ENCODE assay signal across 22 mouse cellular contexts in genomic region chr1:92400556-92400955, GRCm38 (mm10).
DNase-seq lines count a peak whose midpoint lies in the region; ATAC-seq lines count a peak whose summit lies in the region.
"Had no signal": no experiment of that assay in that cellular context is flagged by ENCODE, and none has a peak within 500 bp of the region (broad histone marks: within the 10 kb centered on the region; RNA-seq: fewer than 3 reads in every experiment).

No protein-coding gene starts in this region.

- no peaks in the 10 kb centered on the region for H3K9me3 ChIP-seq in midbrain, embryonic 11.5 days (ENCODE audit: control insufficient read depth, low read length)
- H3K9me3 ChIP-seq in midbrain, embryonic 15.5 days, result no peaks in the 10 kb centered on the region
- H3K9me3 ChIP-seq: embryonic facial prominence, embryonic 10.5 days; embryonic facial prominence, embryonic 12.5 days; forebrain, embryonic 13.5 days; forebrain, embryonic 15.5 days; G1E had no signal

- no peak overlapping the region for H3K4me3 ChIP-seq in midbrain, embryonic 11.5 days (ENCODE audit: low read depth, low read length)
- no peak overlapping the region for H3K4me3 ChIP-seq in midbrain, embryonic 15.5 days
- H3K4me3 ChIP-seq: embryonic facial prominence, embryonic 10.5 days; embryonic facial prominence, embryonic 12.5 days; forebrain, embryonic 13.5 days; forebrain, embryonic 15.5 days had no signal

- no peak overlapping the region for H3K9ac ChIP-seq in midbrain, embryonic 11.5 days (ENCODE audit: low read length)
- no peak overlapping the region for H3K9ac ChIP-seq in midbrain, embryonic 15.5 days
- H3K9ac ChIP-seq: embryonic facial prominence, embryonic 12.5 days; forebrain, embryonic 13.5 days; forebrain, embryonic 15.5 days had no signal

- peak; percentile 90 for DNase-seq in heart, adult 11 months
- DNase-seq in heart, postnatal 36 days, result no peak
- DNase-seq in midbrain, embryonic 11.5 days (ENCODE audit: low spot score, missing footprints), result peak; percentile 68
- no peak for DNase-seq in gastrocnemius, postnatal 14 days
- DNase-seq: adrenal gland, adult 8-10 months; adrenal gland, postnatal 14 days; adrenal gland, postnatal 36 days; B cell, adult 2 months; cerebellum, adult 11-12 months; cerebellum, adult 2 months; cerebellum, adult 9-10 months; cerebellum, postnatal 10 days; cerebellum, postnatal 25 days had no signal

- no peaks in the 10 kb centered on the region for H3K27me3 ChIP-seq in midbrain, embryonic 11.5 days (ENCODE audit: control insufficient read depth, insufficient read depth, low read length)
- no peaks in the 10 kb centered on the region for H3K27me3 ChIP-seq in midbrain, embryonic 15.5 days (replicated peaks)
- H3K27me3 ChIP-seq: embryonic facial prominence, embryonic 12.5 days; forebrain, embryonic 13.5 days; forebrain, embryonic 15.5 days had no signal

- H3K4me1 ChIP-seq in midbrain, embryonic 11.5 days (ENCODE audit: control insufficient read depth, insufficient read depth, low read length), result peaks cover 6% of the 10 kb centered on the region; the same call in 1 of the 2 replicates
- peaks cover 18% of the 10 kb centered on the region for H3K4me1 ChIP-seq in midbrain, embryonic 15.5 days

- no peak for ATAC-seq in midbrain, embryonic 11.5 days (ENCODE audit: low FRiP score)
- ATAC-seq in midbrain, embryonic 15.5 days (replicated peaks), result no peak
- ATAC-seq: activated CD4-positive, CD25-positive, alpha-beta regulatory T cell, adult 4 months; CD4-positive, CD25-positive, alpha-beta regulatory T cell, adult 4 months; forebrain, embryonic 13.5 days; forebrain, embryonic 15.5 days; Patski had no signal

- no peak overlapping the region for H3K4me2 ChIP-seq in midbrain, embryonic 11.5 days
- no peak overlapping the region for H3K4me2 ChIP-seq in midbrain, embryonic 15.5 days
- H3K4me2 ChIP-seq: embryonic facial prominence, embryonic 12.5 days; forebrain, embryonic 13.5 days; forebrain, embryonic 15.5 days had no signal

- no peak overlapping the region for H3K27ac ChIP-seq in midbrain, embryonic 11.5 days (ENCODE audit: low read depth, low read length)
- no peak overlapping the region for H3K27ac ChIP-seq in midbrain, embryonic 15.5 days
- H3K27ac ChIP-seq: embryonic facial prominence, embryonic 10.5 days; embryonic facial prominence, embryonic 12.5 days; forebrain, embryonic 13.5 days; forebrain, embryonic 15.5 days had no signal

- intact Hi-C loops in heart, postnatal 36 days (cut with DNase I), result no loop called here
- intact Hi-C loops in gastrocnemius, postnatal 14 days (cut with DNase I; ENCODE audit: low total_unique reads), result no loop called here

- no peaks in the 10 kb centered on the region for H3K36me3 ChIP-seq in midbrain, embryonic 11.5 days (ENCODE audit: control insufficient read depth, insufficient read depth, low read length)
- no peaks in the 10 kb centered on the region for H3K36me3 ChIP-seq in midbrain, embryonic 15.5 days (replicated peaks)
- H3K36me3 ChIP-seq: embryonic facial prominence, embryonic 10.5 days; embryonic facial prominence, embryonic 12.5 days; forebrain, embryonic 15.5 days; G1E had no signal

- WGBS in midbrain, embryonic 11.5 days, result 86% methylated on average over 2 of the region's 2 CpGs
- WGBS in midbrain, embryonic 15.5 days, result 90% methylated on average over 2 of the region's 2 CpGs

Comparison
In these comparisons a context has a peak if more than half of its experiments do, and no peak if none do; other contexts are left out.
1. DNase-seq: peak in heart, adult 11 months (single experiment) and midbrain, embryonic 11.5 days (single experiment); none in heart, postnatal 36 days (0 of 2) and gastrocnemius, postnatal 14 days (single experiment).